Mouse (Mus musculus) spleen, adult 2 months (tissue): ENCODE data around the gene Olfr1202.

Experiments
- CTCF ChIP-seq: fragments of 200-500 bp; IDR thresholded peaks from 2 replicates; pipeline ENCODE4 v1.5.1; 2011; ENCODE audit warnings: mild to moderate bottlenecking, inconsistent platforms; ENCODE audit not compliant: insufficient read depth, insufficient read length, insufficient replicate concordance; ENCODE audit errors: extremely low read depth
- POLR2A ChIP-seq: fragments of 200-500 bp; IDR thresholded peaks from 2 replicates; pipeline ENCODE4 v1.6.1; 2011; ENCODE audit warnings: low read depth, low read length, inconsistent platforms

GRCm38 (mm10) chr2:88770388-88770787 lies 43.9 kb upstream of the Olfr1202 start, which contains the start of gene Olfr1200:
- TF ChIP-seq CTCF (no peak), POLR2A (no peak)
